Mouse (Mus musculus) urinary bladder, adult 18-20 months (tissue): ENCODE measurements around the gene Wnk2.

Source experiments
- DNase-seq, 2 experiments: peaks; one replicate each; pipeline ENCODE4 v3.0.0; 2022; ENCODE audit warnings: low spot score in 2 of 2, mixed read lengths in 2 of 2

Gene Wnk2

GRCm38 (mm10) chr13:49178839-49179585 lies 31.2 kb upstream of the Wnk2 start:
- DNase-seq: no peak

DNA sequence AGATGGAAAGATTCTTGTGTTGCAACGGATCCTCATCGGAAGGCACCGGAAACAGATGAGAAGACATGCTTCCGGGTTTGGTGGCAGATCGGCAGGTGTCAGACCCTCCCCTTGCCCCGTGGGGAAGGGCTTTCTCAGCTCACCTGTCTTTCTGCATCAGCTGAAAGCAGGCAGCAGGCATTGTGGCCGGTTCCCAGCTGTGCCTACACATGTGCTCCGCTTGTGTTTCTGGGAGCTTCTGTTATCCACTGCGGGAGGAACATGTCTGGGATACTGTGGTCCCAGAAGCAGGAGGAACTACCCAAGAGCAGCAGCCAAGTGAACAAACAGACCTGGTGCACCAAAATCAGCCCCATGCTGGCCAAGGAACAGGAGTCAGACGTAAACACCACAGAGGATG lies 27.7 kb upstream of the Wnk2 start:
- DNase-seq: no peak

- peak; percentile 85 to 91 for DNase-seq
These were observed 25.3 kb upstream of the Wnk2 start for GRCm38 (mm10) chr13:49172971-49173596.

DNA sequence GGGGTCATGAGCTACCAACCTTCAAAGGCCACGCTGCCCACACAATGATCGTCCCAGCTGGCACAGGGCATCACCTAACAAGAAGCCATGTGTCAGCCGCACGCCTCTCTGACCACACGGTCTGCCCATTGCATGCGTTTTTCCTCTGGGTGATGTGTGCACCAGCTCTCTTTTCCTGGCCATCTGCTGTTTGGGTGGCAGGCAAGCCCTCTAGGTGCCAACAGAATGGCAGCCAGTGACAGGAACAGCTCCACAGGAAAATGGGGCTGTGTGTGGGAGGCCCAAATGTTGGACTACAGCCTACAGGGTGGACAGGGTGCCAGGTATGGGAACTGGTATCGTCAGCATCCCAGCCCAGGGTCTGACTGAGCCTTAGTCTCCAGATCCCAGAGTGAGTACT lies 24.5 kb upstream of the Wnk2 start:
- no peak for DNase-seq

DNA sequence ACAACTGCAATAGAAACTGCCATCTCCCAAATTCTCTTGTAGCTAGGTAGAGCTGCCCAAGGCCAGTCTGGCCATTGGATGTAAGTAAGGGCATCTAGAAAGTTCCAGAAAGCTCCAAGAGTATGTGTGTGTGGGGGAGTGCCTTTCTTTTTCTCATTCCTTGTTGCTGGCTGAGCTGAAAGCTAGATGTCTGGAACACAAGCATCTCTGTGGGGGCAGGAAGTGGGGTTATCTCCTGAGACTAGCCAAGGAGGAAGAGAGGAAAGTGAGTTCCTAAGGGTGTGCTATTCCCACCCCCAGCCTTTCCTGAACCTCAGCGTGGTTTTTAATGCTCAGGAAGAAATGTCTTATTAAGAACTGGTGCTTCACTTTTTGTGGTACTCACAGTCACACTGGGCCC lies 23.9 kb upstream of the Wnk2 start:
- no peak for DNase-seq

DNA sequence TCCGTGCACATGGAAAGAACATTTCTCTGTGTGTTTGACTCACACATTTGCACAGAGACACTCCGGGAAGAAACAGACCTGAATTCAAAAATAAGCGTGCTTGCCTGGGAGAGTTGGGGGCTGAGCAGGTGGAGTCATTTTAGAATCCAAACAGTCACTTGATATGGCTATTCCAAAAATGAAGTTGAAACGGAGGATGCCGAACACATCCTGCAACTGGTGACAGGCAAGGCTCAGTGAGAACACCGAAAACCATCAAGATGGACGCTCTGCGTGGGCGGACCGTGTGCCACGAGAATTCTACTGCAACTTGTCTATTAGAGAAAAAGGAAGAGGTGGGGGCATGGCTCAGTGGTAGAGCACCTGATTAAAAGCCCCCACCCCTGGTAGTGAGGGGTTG lies 22.8 kb upstream of the Wnk2 start:
- no peak for DNase-seq

DNA sequence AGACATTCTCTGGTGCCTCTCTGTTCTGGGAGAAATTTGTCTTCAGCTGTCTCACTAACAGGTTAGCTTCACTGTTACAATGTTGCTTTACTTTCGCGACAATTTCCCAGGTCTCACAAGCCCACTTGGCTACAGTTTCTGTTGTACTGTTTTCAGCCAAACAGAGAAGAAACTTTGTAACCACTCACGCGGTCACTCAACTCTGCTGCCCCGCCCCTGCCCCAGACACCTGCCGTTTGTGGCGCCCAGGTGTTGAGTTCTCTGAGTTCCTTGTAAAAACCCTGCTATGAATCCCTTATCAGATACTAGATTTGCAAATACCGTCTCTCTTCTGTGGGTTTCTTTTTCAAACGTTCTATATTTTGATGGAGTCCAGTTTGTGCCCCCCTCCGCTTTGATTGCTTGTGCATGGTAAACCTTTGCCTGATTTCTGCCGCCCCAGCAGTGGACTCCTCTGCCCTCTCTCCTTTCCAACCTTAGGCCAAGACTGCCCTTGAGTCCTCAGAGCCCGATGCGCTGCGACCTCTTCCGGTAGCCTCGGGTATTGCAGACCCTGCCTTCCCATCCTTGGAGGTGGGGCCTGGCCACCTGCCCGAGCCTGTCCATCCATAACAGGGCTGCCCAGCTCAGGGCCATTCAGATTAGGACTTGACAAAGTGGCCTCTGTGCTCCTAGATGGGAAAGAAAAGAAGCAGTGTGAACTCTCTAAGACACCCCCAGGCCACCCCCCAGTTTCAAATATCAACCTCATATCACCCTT lies 21.8 kb upstream of the Wnk2 start:
- DNase-seq: peak; percentile 81 to 92

GRCm38 (mm10) chr13:49167081-49167480 lies 19.3 kb upstream of the Wnk2 start:
- no peak for DNase-seq

DNA sequence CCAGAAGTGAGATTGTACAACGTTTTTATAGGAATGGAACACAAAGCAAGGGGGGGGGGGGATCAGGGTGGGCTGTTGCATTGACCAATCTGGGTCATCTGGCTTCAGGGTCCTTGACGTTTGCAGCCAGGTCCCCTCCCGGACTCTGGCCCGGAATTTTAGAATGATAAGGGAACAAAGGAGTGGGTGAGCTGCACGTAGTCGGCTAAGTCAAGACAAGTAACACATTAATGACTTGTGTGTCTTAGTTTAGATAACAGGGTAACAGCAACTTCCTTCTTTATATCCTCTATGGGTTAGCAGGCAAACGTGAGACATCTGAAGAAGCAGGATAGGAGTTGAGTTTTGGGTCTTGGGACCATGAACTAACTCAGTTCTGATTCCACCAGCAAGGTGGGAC lies 15.8 kb upstream of the Wnk2 start:
- no peak for DNase-seq

- no peak for DNase-seq
These were observed 14.9 kb upstream of the Wnk2 start for GRCm38 (mm10) chr13:49162722-49163121.

DNA sequence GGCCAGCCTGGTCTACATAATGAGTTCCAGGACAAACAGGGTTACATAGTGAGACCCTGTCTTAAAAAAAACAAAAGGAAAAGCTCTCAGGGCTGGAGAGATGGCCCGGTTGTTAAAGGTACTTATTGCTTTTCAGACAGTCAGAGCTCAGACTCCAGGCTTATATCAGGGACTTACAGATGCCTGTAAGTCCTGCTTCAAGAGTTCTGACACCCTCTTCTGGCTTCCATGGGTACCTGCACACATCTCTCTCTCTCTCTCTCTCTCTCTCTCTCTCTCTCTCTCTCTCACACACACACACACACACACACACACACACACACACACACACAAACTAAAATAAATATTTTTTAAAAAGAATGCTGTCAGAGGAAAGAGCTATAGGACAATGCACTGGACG lies 13.4 kb upstream of the Wnk2 start:
- no peak for DNase-seq

GRCm38 (mm10) chr13:49158040-49158713 lies 10.4 kb upstream of the Wnk2 start:
- no peak for DNase-seq

GRCm38 (mm10) chr13:49156645-49157044 lies 8.8 kb upstream of the Wnk2 start:
- no peak for DNase-seq

GRCm38 (mm10) chr13:49154621-49155020 lies 6.8 kb upstream of the Wnk2 start:
- DNase-seq: no peak

DNA sequence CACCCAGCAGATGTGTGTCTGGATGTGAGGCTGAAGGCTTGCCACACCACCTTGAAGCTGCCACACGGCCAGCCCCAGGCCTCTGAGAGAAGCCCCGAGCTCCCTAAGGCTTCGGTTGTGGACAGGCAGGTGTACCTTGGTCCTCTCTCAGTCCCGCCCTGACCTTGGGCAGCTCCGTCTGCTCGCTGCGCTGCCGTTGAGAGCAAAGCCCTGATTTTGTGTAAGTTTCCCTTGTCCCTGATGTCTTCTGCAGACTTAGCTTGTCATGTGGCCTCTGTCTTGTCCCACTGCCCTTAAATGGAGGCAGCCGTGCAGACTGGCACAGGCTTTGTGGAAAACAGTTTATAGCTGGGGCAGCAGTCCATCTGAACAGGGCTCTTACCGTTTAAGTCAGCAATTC lies 6.2 kb upstream of the Wnk2 start:
- DNase-seq: no peak

- DNase-seq: no peak
These were observed 873 bp upstream of the Wnk2 start for GRCm38 (mm10) chr13:49148687-49149086.

- DNase-seq: peak in 1 of 2 experiments; percentile 45
These were observed 582 bp downstream of the Wnk2 start for GRCm38 (mm10) chr13:49147007-49147857.

DNA sequence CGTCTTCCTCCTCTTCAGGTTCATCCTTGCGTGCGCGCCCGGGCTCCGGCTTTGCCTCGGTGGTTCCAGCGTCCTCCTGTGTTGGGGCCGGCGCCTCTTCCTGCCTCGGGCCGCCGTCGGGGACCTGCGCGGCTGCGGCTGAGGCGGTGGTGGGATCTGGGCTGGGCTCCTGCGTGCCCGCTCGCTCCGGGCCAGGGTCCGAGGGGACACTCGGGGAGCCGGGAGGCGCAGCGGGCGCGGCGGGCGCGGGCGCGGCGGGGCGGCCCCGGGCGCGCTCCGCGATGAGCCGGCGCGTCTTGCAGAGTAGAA lies 1.2 kb downstream of the Wnk2 start:
- no peak for DNase-seq

DNA sequence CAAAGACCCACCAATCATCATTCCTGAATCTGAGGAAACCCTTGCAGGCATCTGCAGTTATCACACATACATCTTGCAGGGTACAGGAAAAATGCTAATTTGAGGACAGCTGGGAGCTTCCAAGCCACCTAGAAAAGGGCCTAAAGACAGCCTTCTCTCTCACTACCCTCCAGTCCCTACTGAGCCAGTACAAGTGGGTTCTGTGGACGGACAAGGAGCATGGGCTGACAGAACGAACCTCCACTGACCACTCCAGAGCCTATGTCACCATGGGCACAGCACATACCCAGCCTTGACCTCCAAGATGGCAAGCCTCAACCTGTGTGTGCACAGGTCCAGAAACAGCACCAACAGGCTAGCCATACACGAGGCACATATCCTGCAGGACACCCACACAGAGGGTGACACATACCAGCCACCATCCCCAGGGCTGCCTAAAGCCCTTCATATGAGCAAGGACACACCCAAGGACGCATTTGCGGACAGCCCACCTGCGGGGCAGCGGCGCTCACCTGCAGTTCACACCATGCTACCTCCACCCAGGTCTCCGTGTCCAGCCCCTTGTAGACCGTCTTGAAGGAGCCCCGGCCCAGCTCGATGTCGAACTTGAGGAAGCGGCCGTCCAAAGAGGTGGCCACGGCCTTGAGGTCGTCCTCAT lies 1.6 kb downstream of the Wnk2 start:
- DNase-seq: no peak

GRCm38 (mm10) chr13:49145396-49145795 lies 2.4 kb downstream of the Wnk2 start:
- DNase-seq: no peak

DNA sequence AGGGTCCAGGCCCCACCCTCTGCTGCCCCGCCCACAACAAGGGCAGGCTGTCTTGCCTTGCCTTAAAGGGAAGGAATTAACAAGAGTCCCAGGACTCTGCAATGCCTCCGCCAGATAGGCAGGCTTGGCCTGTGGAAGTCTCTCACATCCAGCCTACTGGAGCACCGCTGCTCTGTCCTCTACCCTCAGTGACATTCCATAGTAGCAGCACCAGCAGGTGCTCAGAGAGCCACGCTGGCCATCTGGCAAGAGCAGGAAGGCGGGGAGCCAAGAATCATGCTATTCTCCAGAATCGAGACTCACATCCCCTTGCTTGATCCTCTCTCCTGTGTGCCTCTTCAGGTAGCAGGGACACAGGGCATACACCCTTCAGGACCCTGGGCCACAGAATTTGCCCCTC lies 3.4 kb downstream of the Wnk2 start:
- DNase-seq: no peak
